Mouse (Mus musculus): Measurements from ENCODE around the gene Gtf2i. TPM values are rescaled to one million over a fixed set of nuclear protein-coding genes. Genes with fewer than 3 reads are reported as not detected.
A peak's percentile ranks its signal among the peaks of the same experiment; 100 is the strongest.

Gene Gtf2i
- total RNA-seq, 2 experiments from 2014 or later: 46.6 to 91.0 TPM

GRCm38 (mm10) chr5:134221708-134222150 lies 92.8 kb downstream of the Gtf2i start:
- 0 out of 2 replicates have a peak, but pooled peaks have one; percentile 15 for ATAC-seq (replicated peaks; ENCODE audit: poor library complexity)

- no peak for ATAC-seq (replicated peaks; ENCODE audit: poor library complexity)
Measured at GRCm38 (mm10) chr5:134221278-134221677, 93.3 kb downstream of the Gtf2i start.

- no peak for ATAC-seq (replicated peaks; ENCODE audit: poor library complexity)
Measured at GRCm38 (mm10) chr5:134217900-134218299, 96.7 kb downstream of the Gtf2i start.

- peak; percentile 90 for ATAC-seq (replicated peaks; ENCODE audit: poor library complexity)
Measured at GRCm38 (mm10) chr5:134214021-134214806, 100.3 kb downstream of the Gtf2i start.

GRCm38 (mm10) chr5:134209931-134210554 lies 104.5 kb downstream of the Gtf2i start:
- no peak for ATAC-seq (replicated peaks; ENCODE audit: poor library complexity)

GRCm38 (mm10) chr5:134206721-134207120 lies 107.8 kb downstream of the Gtf2i start:
- peak; percentile 46 for ATAC-seq (replicated peaks; ENCODE audit: poor library complexity)

GRCm38 (mm10) chr5:134193664-134194063 lies 120.9 kb downstream of the Gtf2i start:
- ATAC-seq (replicated peaks; ENCODE audit: poor library complexity): peak; percentile 49; the same call in 1 of the 2 replicates

GRCm38 (mm10) chr5:134188571-134188970 lies 126.0 kb downstream of the Gtf2i start:
- peak; percentile 49 for ATAC-seq (replicated peaks; ENCODE audit: poor library complexity)

Other genes starting within 250 kb of the Gtf2i start
- 2.7 and 2.8 TPM in 2 replicates for gene Castor2, start 215.0 kb downstream of the Gtf2i start, total RNA-seq (2015)
- 0.54 and 0.57 TPM in 2 replicates for gene Castor2, start 215.0 kb downstream of the Gtf2i start, total RNA-seq (2017)
- 10.6 and 11.1 TPM in 2 replicates for gene Rcc1l, start 138.0 kb downstream of the Gtf2i start, total RNA-seq (2015)
- 8.8 and 10.2 TPM in 2 replicates for gene Rcc1l, start 138.0 kb downstream of the Gtf2i start, total RNA-seq (2017)
- 4.2 TPM in 2 replicates for gene Gtf2ird2, start 130.7 kb downstream of the Gtf2i start, total RNA-seq (2015)
- 4.2 and 4.7 TPM in 2 replicates for gene Gtf2ird2, start 130.7 kb downstream of the Gtf2i start, total RNA-seq (2017)
- gene Ncf1, start 85.1 kb downstream of the Gtf2i start, total RNA-seq (2015): 139 and 150 TPM in 2 replicates
- 155 and 185 TPM in 2 replicates for gene Ncf1, start 85.1 kb downstream of the Gtf2i start, total RNA-seq (2017)
- 21.9 and 28.4 TPM in 2 replicates for gene Gtf2ird1, start 142.0 kb upstream of the Gtf2i start, total RNA-seq (2015)
- 14.5 and 18.2 TPM in 2 replicates for gene Gtf2ird1, start 142.0 kb upstream of the Gtf2i start, total RNA-seq (2017)
- 2.1 and 2.2 TPM in 2 replicates for gene Clip2, start 237.7 kb upstream of the Gtf2i start, total RNA-seq (2015)
- gene Clip2, start 237.7 kb upstream of the Gtf2i start, total RNA-seq (2017): 4.0 and 17.6 TPM in 2 replicates
- not detected in 2 replicates for gene Syna, start 245.4 kb upstream of the Gtf2i start, total RNA-seq (2015)
- gene Syna, start 245.4 kb upstream of the Gtf2i start, total RNA-seq (2017): not detected in 2 replicates

Measured in megakaryocyte progenitor cell, adult 5-6 weeks (primary cell).